Mouse (Mus musculus): ENCODE data around the gene Arid1b. TPM values are rescaled to one million over a fixed set of nuclear protein-coding genes. Genes with fewer than 3 reads are reported as not detected.

Gene Arid1b
- total and polyA plus RNA-seq, 3 experiments = 6.1 to 12.4 (median 9.7) TPM

DNA sequence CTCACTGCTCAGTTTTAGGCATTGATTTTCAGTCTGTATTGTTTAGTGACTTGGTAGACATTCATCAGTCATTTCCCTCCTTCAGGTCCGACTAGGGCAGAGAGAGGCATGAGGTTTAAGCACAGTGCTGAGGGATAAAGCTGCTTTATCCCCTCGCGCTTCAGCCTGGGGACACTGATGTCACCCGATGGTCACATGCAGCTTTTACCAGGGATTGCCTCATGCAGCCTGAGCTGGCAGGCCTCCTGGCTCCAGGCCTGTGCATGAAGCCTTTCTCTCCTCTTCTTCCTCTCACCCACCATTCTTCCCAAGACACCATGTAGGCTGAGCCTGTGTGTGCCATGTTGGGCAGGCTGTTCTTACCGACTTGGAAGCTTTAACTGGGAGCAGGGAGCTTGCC lies 84.4 kb downstream of the Arid1b start:
- Histone ChIP-seq H3K4me1 (ENCODE audit: control insufficient read depth in 1 of 2, insufficient read depth in 2 of 2) (peaks cover 9 to 61% of the 10 kb centered on the region in 2 experiments), H3K9ac (ENCODE audit: insufficient read depth, low read depth) (no peak overlapping the region), H3K27me3 (replicated peaks) (no peaks in the 10 kb centered on the region), H3K79me2 (replicated peaks; ENCODE audit: control insufficient read depth, extremely low read depth, insufficient read depth, poor library complexity, severe bottlenecking) (no peaks in the 10 kb centered on the region; the same call in none of the 2 replicates), H3K36me3 (replicated peaks in 1 of 2; ENCODE audit: control insufficient read depth in 1 of 2, insufficient read depth in 1 of 2, low read length in 1 of 2) (peaks cover 5 to 40% of the 10 kb centered on the region in 2 experiments), H3K4me3 (replicated peaks in 1 of 3; ENCODE audit: low read depth in 2 of 3, low read length in 2 of 3, poor library complexity in 1 of 3) (no peak overlapping the region), H3K4me2 (ENCODE audit: insufficient read depth, low read depth, poor library complexity, severe bottlenecking) (no peak overlapping the region), H3K27ac (ENCODE audit: insufficient read depth, low read depth) (no peak overlapping the region), H3K9me3 (replicated peaks; ENCODE audit: low read length) (no peaks in the 10 kb centered on the region)
- DNase-seq (ENCODE audit: extremely low read depth) = no peak
- no peak for TF ChIP-seq SMC3 (IDR thresholded peaks at IDR 0.05; ENCODE audit: low read depth, low read length)
- no peak for TF ChIP-seq CHD1 (IDR thresholded peaks at IDR 0.05; ENCODE audit: low read depth, low read length)
- TF ChIP-seq UBTF (IDR thresholded peaks at IDR 0.05; ENCODE audit: low read depth, low read length) = no peak
- TF ChIP-seq NRF1 (IDR thresholded peaks at IDR 0.05; ENCODE audit: low read depth, low read length) = no peak
- no peak for TF ChIP-seq ZNF384 (IDR thresholded peaks at IDR 0.05; ENCODE audit: low read depth, low read length)
- no peak for TF ChIP-seq MAX (IDR thresholded peaks at IDR 0.05; ENCODE audit: low read length)
- TF ChIP-seq RCOR1 (conservative IDR thresholded peaks at IDR 0.05; ENCODE audit: low read depth, low read length) = no peak
- no peak for TF ChIP-seq GABPA (IDR thresholded peaks at IDR 0.05; ENCODE audit: insufficient replicate concordance, low read depth, low read length)
- no peak for TF ChIP-seq ZKSCAN1 (IDR thresholded peaks at IDR 0.05; ENCODE audit: borderline replicate concordance, low read depth, low read length)
- TF ChIP-seq MAZ (IDR thresholded peaks at IDR 0.05; ENCODE audit: low read depth, low read length) = no peak
- TF ChIP-seq PAX5 (IDR thresholded peaks at IDR 0.05; ENCODE audit: low read length) = no peak
- TF ChIP-seq USF1 (IDR thresholded peaks at IDR 0.05; ENCODE audit: low read depth, low read length) = no peak
- no peak for TF ChIP-seq POLR2AphosphoS2 (IDR thresholded peaks at IDR 0.05; ENCODE audit: low read depth, low read length)
- in situ Hi-C loops (cut with MboI; ENCODE audit: low pct_ligation_motif_present, low pct_unique_long_range_greater_than_20kb, low sequenced_read_pairs) (no loop called here), dilution Hi-C loops (cut with MboI; ENCODE audit: extremely low pct_ligation_motif_present, extremely low pct_unique_long_range_greater_than_20kb, low sequenced_read_pairs) (no loop called here)

GRCm38 (mm10) chr17:5080884-5081419 lies 86.8 kb downstream of the Arid1b start:
- dilution Hi-C loops (cut with MboI; ENCODE audit: extremely low pct_ligation_motif_present, extremely low pct_unique_long_range_greater_than_20kb, low sequenced_read_pairs) (no loop called here), in situ Hi-C loops (cut with MboI; ENCODE audit: low pct_ligation_motif_present, low pct_unique_long_range_greater_than_20kb, low sequenced_read_pairs) (no loop called here)
- Histone ChIP-seq H3K4me1 (ENCODE audit: control insufficient read depth in 1 of 2, insufficient read depth in 2 of 2) (peaks cover 13 to 71% of the 10 kb centered on the region in 2 experiments), H3K9me3 (replicated peaks; ENCODE audit: low read length) (no peaks in the 10 kb centered on the region), H3K4me2 (ENCODE audit: insufficient read depth, low read depth, poor library complexity, severe bottlenecking) (no peak overlapping the region), H3K27me3 (replicated peaks) (no peaks in the 10 kb centered on the region), H3K27ac (ENCODE audit: insufficient read depth, low read depth) (no peak overlapping the region), H3K4me3 (replicated peaks in 1 of 3; ENCODE audit: low read depth in 2 of 3, low read length in 2 of 3, poor library complexity in 1 of 3) (no peak overlapping the region), H3K9ac (ENCODE audit: insufficient read depth, low read depth) (no peak overlapping the region), H3K79me2 (replicated peaks; ENCODE audit: control insufficient read depth, extremely low read depth, insufficient read depth, poor library complexity, severe bottlenecking) (no peaks in the 10 kb centered on the region; the same call in none of the 2 replicates), H3K36me3 (replicated peaks in 1 of 2; ENCODE audit: control insufficient read depth in 1 of 2, insufficient read depth in 1 of 2, low read length in 1 of 2) (peaks cover 5 to 41% of the 10 kb centered on the region in 2 experiments)
- TF ChIP-seq IRF4 (IDR thresholded peaks at IDR 0.05; ENCODE audit: low read depth, low read length) (no peak), RCOR1 (conservative IDR thresholded peaks at IDR 0.05; ENCODE audit: low read depth, low read length) (no peak), ZKSCAN1 (IDR thresholded peaks at IDR 0.05; ENCODE audit: borderline replicate concordance, low read depth, low read length) (no peak), MYC (IDR thresholded peaks at IDR 0.05; ENCODE audit: low read depth, low read length) (no peak), SIN3A (IDR thresholded peaks at IDR 0.05; ENCODE audit: low read length) (no peak), ETS1 (conservative IDR thresholded peaks at IDR 0.05; ENCODE audit: low read depth, low read length) (no peak), MXI1 (IDR thresholded peaks at IDR 0.05; ENCODE audit: low read depth, low read length) (no peak), CHD2 (IDR thresholded peaks at IDR 0.05; ENCODE audit: low read length) (no peak), GABPA (IDR thresholded peaks at IDR 0.05; ENCODE audit: insufficient replicate concordance, low read depth, low read length) (no peak), ZNF384 (IDR thresholded peaks at IDR 0.05; ENCODE audit: low read depth, low read length) (no peak), RAD21 (IDR thresholded peaks at IDR 0.05; ENCODE audit: low read depth, low read length) (no peak), MEF2A (IDR thresholded peaks at IDR 0.05; ENCODE audit: borderline replicate concordance, low read depth, low read length) (no peak), NRF1 (IDR thresholded peaks at IDR 0.05; ENCODE audit: low read depth, low read length) (no peak), MAFK (IDR thresholded peaks at IDR 0.05; ENCODE audit: insufficient replicate concordance, low read length) (no peak)
- DNase-seq (ENCODE audit: extremely low read depth) = no peak

All from CH12.LX (cell line).